Mouse (Mus musculus): ENCODE data around the gene Tmem150a. TPM values are rescaled to one million over a fixed set of nuclear protein-coding genes. Genes with fewer than 3 reads are reported as not detected.
A peak's percentile ranks its signal among the peaks of the same experiment; 100 is the strongest.

Tmem150a gene
- total RNA-seq, 2 experiments from 2014 or later: 8.0 to 9.7 TPM

DNA sequence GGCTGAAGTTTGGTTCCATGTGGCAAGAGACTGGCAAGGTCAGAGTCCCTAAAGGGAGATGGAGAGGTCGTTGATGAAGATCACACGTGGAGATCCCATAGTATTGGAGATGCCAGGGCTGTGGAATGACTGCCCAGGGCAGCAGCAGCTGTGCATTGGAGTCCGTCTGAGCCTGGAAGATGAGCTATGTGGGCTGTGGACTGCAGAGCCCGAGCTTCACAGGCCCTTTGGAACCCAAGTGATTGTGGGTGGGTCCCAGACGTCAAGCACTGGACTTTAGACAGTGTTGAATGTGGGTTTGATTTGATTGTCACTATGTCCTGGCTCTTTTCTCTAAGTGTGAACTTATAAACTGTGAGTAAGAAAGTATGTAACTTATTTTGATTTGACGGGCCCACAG is 9.7 kb downstream of the Tmem150a start:
- no peak for DNase-seq (ENCODE audit: extremely low spot score in 1 of 2, low spot score in 2 of 2)
- H3K4me3 ChIP-seq: no peak overlapping the region
- intact Hi-C loops (cut with DNase I): no loop called here
- TF ChIP-seq CTCF (IDR thresholded peaks at IDR 0.05): no peak
- H3K27ac ChIP-seq: no peak overlapping the region

DNA sequence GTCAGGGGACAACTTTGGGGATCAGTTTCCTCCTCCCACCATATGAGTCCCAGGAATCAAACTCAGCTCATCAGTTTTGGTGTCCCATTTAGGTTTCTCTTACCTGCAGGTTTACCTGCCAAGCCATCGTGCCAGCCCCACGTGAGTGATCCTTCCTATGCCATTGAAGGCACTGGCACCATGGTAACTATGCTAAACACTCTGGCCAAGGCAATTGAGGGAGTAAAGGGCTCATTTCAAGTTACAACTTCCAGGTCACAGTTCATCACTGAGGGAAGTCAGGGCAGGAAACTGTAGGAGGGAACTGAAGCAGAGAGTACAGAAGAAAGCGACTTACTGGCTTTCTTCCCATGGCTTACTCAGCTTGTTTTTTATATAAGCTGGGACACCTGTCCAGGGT is 11.1 kb downstream of the Tmem150a start:
- no peak overlapping the region for H3K4me3 ChIP-seq
- intact Hi-C loops (cut with DNase I): no loop called here
- DNase-seq (ENCODE audit: extremely low spot score in 1 of 2, low spot score in 2 of 2): no peak
- no peak for TF ChIP-seq CTCF (IDR thresholded peaks at IDR 0.05)
- H3K27ac ChIP-seq: no peak overlapping the region

DNA sequence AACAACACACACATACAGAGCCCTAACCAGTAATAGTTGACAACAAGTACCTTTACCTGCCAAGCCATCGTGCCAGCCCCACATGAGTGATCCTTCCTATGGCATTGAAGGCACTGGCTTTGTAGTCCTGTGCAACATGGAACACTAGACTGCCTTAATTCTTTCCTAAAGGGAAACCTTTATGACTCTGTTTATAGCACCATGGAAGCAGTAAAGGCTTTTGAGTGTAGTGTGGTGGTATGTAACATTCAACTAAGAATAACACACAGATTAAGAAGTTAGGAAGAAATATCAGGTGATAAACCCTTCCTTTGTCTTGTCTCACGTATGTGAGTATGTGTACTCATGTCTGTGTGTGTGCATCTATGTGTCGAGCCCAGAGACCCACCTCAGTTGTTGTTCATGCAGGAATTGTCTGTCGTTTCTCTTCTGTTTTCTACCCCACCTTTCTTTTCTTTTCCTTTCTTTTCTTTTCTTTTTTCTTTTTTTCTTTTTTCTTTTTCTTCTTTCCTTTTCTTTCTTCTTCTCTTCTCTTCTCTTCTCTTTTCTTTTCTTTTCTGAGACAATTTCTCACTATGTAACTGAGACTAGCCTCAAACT is 11.7 kb downstream of the Tmem150a start, which contains the start of gene Rnf181:
TSS of gene Rnf181 (minus strand) at position 113 of the 600 bp plus-strand sequence.
- no peak within 1 kb of the TSS for H3K27ac ChIP-seq
- TF ChIP-seq CTCF (IDR thresholded peaks at IDR 0.05): no peak
- intact Hi-C loops (cut with DNase I): no loop called here
- H3K4me3 ChIP-seq: no peak within 1 kb of the TSS
- DNase-seq (ENCODE audit: extremely low spot score in 1 of 2, low spot score in 2 of 2): no peak

DNA sequence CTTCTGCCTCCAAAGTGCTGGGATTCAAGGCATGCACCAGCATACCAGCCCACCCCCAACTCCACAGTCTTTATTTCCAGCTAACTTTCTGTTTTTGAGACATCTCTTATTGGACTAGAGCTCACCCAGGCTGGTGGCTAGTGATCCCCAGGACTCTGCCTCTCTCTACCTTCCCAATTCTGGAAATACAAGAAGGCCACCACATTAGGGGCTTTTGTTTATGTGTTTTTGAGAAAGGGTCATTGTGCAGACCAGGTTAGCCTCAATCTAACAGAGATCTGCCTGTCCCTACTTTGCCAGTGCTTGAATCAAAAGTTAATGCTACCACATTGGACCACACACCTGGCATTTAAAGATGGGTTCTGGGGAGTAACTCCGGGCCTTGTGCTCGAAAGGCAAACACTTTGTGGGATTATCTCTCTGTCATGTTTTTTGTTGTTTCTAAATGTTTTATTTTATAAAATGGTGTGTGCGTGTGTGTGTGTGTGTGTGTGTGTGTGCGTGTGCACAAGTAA is 12.3 kb downstream of the Tmem150a start:
- TF ChIP-seq CTCF (IDR thresholded peaks at IDR 0.05): no peak
- DNase-seq (ENCODE audit: extremely low spot score in 1 of 2, low spot score in 2 of 2): no peak
- Histone ChIP-seq H3K4me3 (no peak overlapping the region), H3K27ac (no peak overlapping the region)
- intact Hi-C loops (cut with DNase I): no loop called here

DNA sequence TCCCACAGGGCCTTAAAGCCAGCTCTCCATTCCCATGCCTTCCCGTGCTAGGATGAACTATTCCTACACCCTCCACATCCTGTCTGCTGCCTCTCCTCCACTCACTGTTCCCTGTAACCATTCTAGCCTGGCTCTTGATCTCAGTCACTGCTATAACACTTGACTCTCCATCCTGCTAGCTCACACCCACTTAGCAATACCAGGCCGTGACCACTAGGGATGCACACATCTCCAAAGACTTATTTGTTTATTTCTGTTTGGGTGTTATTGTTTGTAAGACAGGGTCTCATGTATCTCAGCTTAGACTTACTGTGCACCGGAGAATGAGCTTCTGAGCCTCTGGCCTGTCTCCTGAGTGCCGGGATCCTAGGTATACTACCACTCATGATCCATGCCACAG is 14.3 kb downstream of the Tmem150a start:
- DNase-seq (ENCODE audit: extremely low spot score in 1 of 2, low spot score in 2 of 2): no peak
- intact Hi-C loops (cut with DNase I): no loop called here

DNA sequence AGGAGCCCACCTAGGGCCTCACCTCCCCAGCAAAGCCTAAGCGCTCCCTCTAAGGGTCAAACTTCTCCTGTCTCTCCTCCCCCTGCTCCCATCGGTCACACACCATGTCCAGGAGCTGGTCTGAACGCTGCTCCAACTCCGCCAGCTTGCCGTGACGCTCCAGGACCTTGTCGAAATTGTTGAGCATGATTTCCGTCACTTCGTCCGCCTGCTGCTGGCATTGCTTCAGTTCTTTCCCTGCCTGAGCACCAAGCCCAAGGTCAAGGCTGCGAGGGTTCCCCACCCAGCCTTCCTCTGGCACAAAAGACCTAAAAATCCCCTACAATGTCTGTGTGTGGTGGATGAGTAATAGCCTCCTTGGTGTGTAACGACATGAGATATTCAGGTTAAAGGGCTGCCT is 14.8 kb downstream of the Tmem150a start:
- no peak overlapping the region for H3K4me3 ChIP-seq
- DNase-seq (ENCODE audit: extremely low spot score in 1 of 2, low spot score in 2 of 2): no peak

More for the DNA sequence above, 14.3 kb downstream of the Tmem150a start:
- peak; percentile 9 for TF ChIP-seq CTCF (IDR thresholded peaks at IDR 0.05)
- no peak overlapping the region for H3K27ac ChIP-seq
- no peak overlapping the region for H3K4me3 ChIP-seq

DNA sequence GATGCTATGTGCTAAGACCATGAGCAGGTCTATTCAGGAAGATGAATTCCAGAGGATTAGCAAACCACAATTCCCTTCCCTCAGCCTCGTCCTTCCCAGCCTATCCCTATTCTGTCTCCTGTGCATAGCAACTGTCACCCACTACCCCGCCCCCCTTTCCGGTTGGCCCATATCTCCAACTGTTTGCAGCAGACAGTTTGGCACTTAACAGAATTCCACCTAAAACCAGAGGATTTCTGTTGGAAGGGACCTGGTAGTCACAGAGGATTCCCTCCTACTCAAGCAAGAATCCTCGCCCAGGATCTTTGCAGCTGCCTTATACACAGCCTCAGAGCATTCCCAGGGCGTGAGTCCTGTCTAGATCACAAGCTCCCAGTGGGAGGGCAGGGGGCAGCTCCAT is 15.9 kb downstream of the Tmem150a start:
- no peak for TF ChIP-seq CTCF (IDR thresholded peaks at IDR 0.05)
- Histone ChIP-seq H3K4me3 (no peak overlapping the region), H3K27ac (peak overlapping the region; percentile 48)
- DNase-seq (ENCODE audit: extremely low spot score in 1 of 2, low spot score in 2 of 2): peak in 1 of 2 experiments; percentile 51
- intact Hi-C loops (cut with DNase I): no loop called here

More for the DNA sequence above, 14.8 kb downstream of the Tmem150a start:
- TF ChIP-seq CTCF (IDR thresholded peaks at IDR 0.05): no peak
- H3K27ac ChIP-seq: no peak overlapping the region
- intact Hi-C loops (cut with DNase I): no loop called here

DNA sequence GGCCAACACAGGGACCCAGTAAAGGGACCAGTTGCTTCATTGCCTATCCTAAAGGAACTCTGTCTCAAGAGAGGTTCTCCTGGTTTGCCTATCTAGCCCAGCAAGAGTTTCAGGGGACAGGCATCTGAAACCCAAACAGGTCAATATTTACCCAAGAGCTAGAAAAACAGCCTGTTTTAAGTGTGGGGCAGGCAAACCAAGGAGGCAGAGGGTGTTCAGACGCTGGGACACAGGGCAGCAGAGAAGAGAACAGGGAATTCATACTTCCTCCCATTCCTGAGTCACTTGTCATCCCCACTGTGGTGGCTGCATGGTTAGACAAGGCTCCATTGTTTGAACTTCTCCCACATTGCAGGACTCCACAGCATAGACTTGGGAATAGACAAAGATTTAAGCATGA is 16.3 kb downstream of the Tmem150a start:
- intact Hi-C loops (cut with DNase I): no loop called here

DNA sequence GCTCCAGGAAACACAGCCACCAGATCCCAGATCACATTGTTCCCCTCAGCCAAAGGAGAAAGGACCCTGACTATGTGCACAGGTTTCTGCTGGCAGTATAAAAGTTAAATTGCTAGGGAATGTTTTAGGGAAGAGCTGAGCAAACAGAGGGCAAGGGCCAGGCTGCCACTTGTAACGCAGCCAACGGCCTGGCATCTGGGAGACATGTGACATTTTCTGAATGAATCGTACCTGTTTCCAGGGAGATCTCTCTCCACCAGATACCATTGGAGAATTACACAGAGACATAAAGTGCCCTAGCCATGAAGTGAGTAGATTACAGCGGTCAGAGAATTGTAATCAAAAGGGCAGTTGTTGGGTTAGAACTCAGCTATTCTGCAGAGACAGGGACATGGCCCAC is 17.9 kb downstream of the Tmem150a start:
- DNase-seq (ENCODE audit: extremely low spot score in 1 of 2, low spot score in 2 of 2): no peak
- Histone ChIP-seq H3K27ac (no peak overlapping the region), H3K4me3 (no peak overlapping the region)
- no peak for TF ChIP-seq CTCF (IDR thresholded peaks at IDR 0.05)
- intact Hi-C loops (cut with DNase I): no loop called here

More for the DNA sequence above, 16.3 kb downstream of the Tmem150a start:
- Histone ChIP-seq H3K27ac (peak overlapping the region; percentile 48), H3K4me3 (no peak overlapping the region)
- no peak for TF ChIP-seq CTCF (IDR thresholded peaks at IDR 0.05)
- DNase-seq (ENCODE audit: extremely low spot score in 1 of 2, low spot score in 2 of 2): no peak

DNA sequence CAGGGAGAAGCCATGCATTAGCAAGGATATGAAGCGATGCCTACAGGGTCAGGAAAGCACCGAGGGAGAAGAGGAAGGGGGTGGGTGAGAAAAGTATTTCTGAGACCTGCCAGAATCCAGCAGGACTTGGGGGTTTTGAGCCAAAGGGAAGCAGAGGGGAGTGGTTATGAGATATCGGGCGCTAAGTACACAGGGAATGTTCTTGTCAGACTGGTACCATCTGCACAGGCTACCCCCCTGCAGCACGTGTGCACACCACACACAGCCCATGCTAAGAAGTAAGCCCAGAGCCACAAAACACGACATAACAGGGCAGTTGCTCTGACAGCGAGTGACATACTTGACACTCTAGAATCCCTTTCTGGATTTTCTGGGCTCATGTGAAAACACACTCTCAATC is 19.0 kb downstream of the Tmem150a start:
- no peak for DNase-seq (ENCODE audit: extremely low spot score in 1 of 2, low spot score in 2 of 2)
- TF ChIP-seq CTCF (IDR thresholded peaks at IDR 0.05): no peak
- H3K27ac ChIP-seq: no peak overlapping the region
- intact Hi-C loops (cut with DNase I): no loop called here
- H3K4me3 ChIP-seq: no peak overlapping the region

DNA sequence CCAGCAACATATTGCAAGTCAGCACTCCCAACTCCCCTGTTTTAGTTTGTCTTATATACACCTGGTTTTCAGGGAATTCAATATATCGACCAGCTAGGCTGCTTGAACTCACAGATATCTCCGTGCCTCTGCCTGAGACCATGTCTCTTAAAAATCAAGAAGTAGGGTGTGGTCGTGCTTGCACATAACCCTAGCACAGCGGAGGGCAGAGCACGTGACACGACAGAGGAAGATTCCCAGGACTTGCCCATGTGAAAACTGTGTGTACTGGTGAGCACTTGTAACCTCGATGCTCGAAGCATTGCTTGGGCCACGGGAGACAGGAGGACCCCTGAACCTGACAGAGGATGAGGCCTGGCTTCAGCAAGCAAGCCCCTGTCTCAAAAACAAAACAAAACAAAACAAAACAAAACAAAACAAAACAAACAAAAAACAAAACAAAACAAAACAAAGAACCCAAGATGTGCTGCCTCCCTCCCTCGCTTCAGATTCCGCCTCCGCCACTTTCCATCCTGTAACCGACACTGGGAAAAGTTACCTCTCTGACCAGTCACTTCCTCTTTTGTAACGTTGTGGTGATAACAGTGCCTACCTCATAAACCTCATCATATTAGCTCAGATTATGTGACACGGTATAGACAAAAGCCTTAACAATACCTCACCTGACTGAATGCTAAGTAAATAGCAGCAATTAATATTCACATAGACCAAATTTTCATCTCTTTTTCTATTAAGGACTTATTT is 19.7 kb downstream of the Tmem150a start:
- TF ChIP-seq CTCF (IDR thresholded peaks at IDR 0.05): no peak
- no peak for DNase-seq (ENCODE audit: extremely low spot score in 1 of 2, low spot score in 2 of 2)
- H3K27ac ChIP-seq: no peak overlapping the region
- intact Hi-C loops (cut with DNase I): no loop called here
- H3K4me3 ChIP-seq: no peak overlapping the region

DNA sequence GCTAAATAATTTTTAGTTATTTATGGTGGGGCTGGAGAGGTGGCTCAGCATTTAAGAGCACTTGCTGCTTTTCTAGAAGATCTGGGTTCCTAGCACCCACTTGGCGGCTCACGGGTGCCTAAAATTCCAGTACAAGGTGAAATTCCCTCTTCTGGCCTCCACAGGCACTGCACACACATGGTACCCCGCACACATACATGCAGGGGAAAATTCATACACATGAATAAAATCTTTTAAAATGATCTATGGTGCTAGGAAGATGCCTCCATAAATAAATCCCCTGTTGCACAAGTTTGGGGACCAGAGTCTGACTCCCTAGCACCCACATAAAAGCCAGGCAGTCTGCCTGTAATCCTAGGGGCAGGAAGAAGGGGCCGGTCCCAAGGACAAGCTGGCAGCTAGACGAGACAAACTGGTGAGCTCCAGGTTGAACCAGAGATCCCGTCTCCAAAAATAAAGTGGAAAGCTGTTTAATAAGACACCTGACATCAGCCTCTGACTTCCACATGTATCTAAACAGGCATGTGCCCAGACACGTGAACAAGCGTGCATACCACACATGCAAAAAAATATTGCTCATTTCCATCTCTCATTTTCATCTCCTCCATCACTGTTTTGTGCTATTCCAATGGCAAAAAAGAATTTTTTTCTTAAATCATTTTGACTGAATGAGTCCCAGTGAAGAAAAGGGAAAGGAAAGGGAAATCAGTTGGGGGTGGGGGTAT is 23.4 kb downstream of the Tmem150a start:
- Histone ChIP-seq H3K4me3 (no peak overlapping the region), H3K27ac (no peak overlapping the region)
- no peak for DNase-seq (ENCODE audit: extremely low spot score in 1 of 2, low spot score in 2 of 2)
- no peak for TF ChIP-seq CTCF (IDR thresholded peaks at IDR 0.05)
- intact Hi-C loops (cut with DNase I): no loop called here
